Mouse (Mus musculus) midbrain, embryonic 10.5 days (tissue): Measurements from ENCODE around the gene Slc25a12. TPM values are rescaled to one million over a fixed set of nuclear protein-coding genes. Genes with fewer than 3 reads are reported as not detected.
"Not testable (repeated sequence)": the region's sequence is repeated elsewhere in the genome, so short reads cannot be mapped to it uniquely, and the experiment has no call there.

Experiments used
- DNase-seq: peaks from one replicate; pipeline ENCODE4 v3.0.0-alpha.2; 2017; ENCODE audit warnings: low spot score
- H3K27ac ChIP-seq: fragments of 300-500 bp; sonication (generic); replicated peaks from 2 replicates; pipeline ENCODE4 v1.5.1; 2016; ENCODE audit warnings: mild to moderate bottlenecking
- H3K27me3 ChIP-seq: fragments of 300-500 bp; sonication (generic); 2 replicates; pipeline ENCODE4 v1.6.1; 2016; ENCODE audit warnings: low read depth, mild to moderate bottlenecking; ENCODE audit not compliant: poor library complexity, severe bottlenecking
- H3K36me3 ChIP-seq: fragments of 300-500 bp; sonication (generic); 2 replicates; pipeline ENCODE4 v1.6.1; 2016; ENCODE audit warnings: mild to moderate bottlenecking, moderate library complexity
- H3K4me1 ChIP-seq: fragments of 300-500 bp; sonication (generic); 2 replicates; pipeline ENCODE4 v1.6.1; 2016
- H3K4me3 ChIP-seq: fragments of 300-500 bp; sonication (generic); 2 replicates; pipeline ENCODE4 v1.5.1; 2016; ENCODE audit warnings: mild to moderate bottlenecking, moderate library complexity
- H3K9me3 ChIP-seq: fragments of 300-500 bp; sonication (generic); replicated peaks from 2 replicates; pipeline ENCODE4 v1.6.1; 2016; ENCODE audit warnings: mild to moderate bottlenecking
- WGBS: fragments of 180-500 bp; shearing (Covaris S2); methylation state at CpG from one replicate; pipeline ENCODE4 v1.1.7; 2016; 5-methylcytosine and 5-hydroxymethylcytosine counted together
- polyA plus RNA-seq: library from polyadenylated mRNA; unstranded; fragments of >200 nt; fragmentation: Nextera tagmentation; extraction: Ambion mirVana; gene quantifications from 2 replicates; pipeline ENCODE4 v1.2.1, GENCODE M21; 2016

Gene Slc25a12
- 30.0 and 35.2 TPM in 2 replicates for polyA plus RNA-seq

DNA sequence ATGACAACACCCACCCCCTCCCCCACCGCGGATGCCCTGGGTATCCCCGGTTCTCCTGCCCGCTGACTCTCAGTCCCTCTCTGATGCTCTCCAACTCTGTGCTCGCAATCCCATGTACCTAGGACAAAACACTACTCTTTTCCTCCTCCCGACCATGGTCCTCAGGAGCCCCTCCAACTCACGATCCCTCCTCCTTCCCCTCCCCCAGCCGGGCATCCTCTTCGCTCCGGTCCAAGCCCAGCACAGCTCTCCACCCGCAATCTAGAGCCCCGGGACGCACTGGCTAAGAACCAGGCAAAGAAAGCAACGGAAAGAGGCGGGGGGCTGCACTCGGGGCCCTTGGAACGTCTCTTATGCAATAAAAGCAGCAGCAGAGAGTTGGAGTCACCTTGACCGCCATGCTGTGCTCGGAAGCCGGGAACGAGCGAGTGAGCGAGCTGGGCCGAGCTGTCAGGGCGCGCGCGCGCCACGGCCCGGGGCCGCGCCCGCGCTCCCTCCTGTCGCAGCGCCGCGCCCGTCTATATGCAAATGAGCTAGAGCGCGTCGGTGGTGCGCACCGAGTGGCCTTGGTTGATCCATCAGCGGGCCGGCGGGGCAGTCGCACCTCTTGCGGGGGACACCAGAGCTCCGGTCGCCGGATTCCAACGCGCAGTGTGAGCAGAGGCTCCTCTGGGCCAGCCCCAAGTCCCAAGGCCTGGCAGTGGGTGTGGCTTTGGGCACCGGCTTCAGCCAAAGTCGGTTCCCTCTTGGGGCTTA, at the start of gene Slc25a12:
Gene Slc25a12, minus strand, starts transcription at position 625 of the 756 bp plus-strand sequence.
- WGBS = under 1% methylated on average over 57 of the region's 57 CpGs
- Histone ChIP-seq H3K4me3 (peak within 1 kb of the TSS; percentile 73), H3K9me3 (no peaks in the 10 kb centered on the region), H3K4me1 (peaks cover 14% of the 10 kb centered on the region), H3K27ac (peak within 1 kb of the TSS; percentile 84), H3K27me3 (no peaks in the 10 kb centered on the region), H3K36me3 (no peaks in the 10 kb centered on the region)
- DNase-seq = peak; percentile 86

DNA sequence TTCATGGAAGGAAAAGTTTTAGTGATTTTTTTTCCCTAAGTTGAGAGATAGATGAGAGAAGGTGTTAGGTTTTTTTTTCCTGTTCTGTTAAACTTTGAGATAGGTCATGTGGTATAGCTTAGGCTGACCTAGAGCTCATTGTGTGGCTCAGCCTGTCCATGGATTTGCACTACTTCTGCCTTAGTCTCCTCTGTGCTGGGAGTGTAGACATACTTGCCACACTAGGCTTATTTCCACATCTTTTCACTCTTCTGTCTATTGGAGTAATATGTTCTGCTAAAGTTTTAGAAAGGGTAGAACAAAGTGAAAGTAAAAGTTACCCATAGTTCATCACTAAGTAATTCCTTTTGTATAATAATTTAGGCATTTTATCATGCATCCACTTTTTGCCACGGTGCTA, 38.1 kb upstream of the Slc25a12 start:
- Histone ChIP-seq H3K4me1 (no peaks in the 10 kb centered on the region), H3K9me3 (no peaks in the 10 kb centered on the region), H3K36me3 (peaks cover 90% of the 10 kb centered on the region), H3K27ac (no peak overlapping the region), H3K4me3 (no peak overlapping the region), H3K27me3 (no peaks in the 10 kb centered on the region)
- 95% methylated on average over 1 of the region's 1 CpGs for WGBS
- DNase-seq = no peak

DNA sequence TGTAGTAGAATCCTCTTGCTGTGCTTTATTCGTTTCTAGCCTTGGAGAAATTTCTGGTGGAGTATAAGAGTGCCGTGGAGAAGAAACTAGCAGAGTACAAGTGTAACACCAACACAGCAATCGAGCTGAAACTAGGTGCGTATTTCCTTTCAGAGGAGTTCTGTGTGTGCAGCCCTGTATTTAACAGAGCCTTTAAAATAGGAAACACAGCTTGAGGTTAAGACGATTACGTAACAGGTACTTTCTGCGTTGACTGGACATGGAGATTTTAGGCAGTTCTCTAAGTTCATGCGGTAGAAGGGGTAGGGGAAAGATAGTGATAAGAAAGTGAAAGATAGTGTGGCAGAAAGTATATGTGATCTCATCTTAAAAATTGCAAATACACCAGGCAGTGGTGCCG, 22.3 kb upstream of the Slc25a12 start:
- peak overlapping the region; percentile 86 for H3K27ac ChIP-seq
- H3K4me3 ChIP-seq = peak overlapping the region; percentile 76
- no peaks in the 10 kb centered on the region for H3K27me3 ChIP-seq
- H3K9me3 ChIP-seq = no peaks in the 10 kb centered on the region
- peaks cover 44% of the 10 kb centered on the region for H3K36me3 ChIP-seq
- WGBS = 73% methylated on average over 9 of the region's 9 CpGs
- no peak for DNase-seq
- peaks cover 14% of the 10 kb centered on the region for H3K4me1 ChIP-seq

DNA sequence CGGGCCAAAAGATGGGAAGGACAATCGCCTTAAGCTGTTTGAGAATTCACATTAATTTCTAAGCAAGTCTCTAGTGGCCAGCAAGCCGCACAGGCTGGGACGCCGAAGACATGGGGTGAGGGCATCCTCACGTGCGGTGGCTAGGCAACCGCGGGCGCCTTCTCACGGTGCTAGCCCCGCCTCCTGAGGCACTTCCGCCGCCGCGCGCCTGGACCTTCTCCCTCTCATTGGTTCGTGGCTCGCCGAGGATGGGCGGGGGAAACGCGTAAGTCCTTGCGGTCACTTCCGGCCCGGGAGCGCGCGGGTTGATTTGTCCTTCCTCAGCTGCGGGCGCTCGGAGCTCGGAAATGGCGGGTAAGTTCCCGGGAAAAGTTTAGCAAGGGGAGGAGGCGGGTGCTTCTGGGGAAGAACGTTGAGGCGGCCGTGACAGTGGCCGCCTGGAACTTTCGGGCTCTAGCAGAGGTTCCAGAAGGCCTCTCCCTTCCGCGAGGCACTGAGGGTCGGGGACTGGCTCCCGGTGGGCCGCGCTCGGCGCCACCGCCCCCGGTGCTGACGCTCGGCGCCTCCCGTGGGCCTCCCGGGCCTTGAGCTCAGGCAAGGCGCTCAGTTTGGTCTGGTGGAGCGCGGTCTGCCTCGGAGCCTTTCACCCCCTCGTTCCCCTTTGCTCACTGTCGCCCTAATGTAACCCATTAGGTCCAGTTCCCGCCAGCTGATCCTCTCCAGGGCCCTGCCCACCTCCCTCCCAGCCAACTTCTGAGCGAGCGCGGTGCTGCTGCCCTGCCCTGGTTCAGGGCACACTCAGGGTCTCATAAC, 21.6 kb upstream of the Slc25a12 start, which contains the start of gene Hat1:
Gene Hat1, plus strand, starts transcription at position 8 of the 813 bp plus-strand sequence.
- H3K27me3 ChIP-seq = no peaks in the 10 kb centered on the region
- under 1% methylated on average over 66 of the region's 66 CpGs for WGBS
- H3K9me3 ChIP-seq = no peaks in the 10 kb centered on the region
- peak within 1 kb of the TSS; percentile 86 for H3K27ac ChIP-seq
- H3K4me1 ChIP-seq = peaks cover 14% of the 10 kb centered on the region
- DNase-seq = peak; percentile 99
- peaks cover 37% of the 10 kb centered on the region for H3K36me3 ChIP-seq
- H3K4me3 ChIP-seq = peak within 1 kb of the TSS; percentile 76

DNA sequence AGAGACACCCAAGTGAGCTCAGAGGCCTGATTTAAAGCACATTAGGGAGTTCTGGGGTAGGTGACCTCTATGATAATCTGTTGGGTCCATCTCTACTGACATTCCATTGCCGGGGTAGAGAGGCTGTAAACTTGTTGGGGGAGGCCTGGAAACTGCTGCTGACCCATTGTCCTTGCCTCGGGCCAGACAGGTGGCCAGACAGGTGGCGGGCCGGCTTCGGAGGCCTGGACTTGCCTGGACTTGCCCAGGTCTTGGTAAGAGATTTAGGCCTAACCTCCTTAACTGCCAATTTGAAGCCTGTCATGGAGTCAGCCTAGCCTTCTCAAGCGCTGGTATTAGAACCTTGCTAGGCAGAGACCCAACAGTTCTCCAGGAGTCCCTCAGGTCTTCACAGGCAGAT, 20.2 kb upstream of the Slc25a12 start:
- no peaks in the 10 kb centered on the region for H3K27me3 ChIP-seq
- WGBS = 92% methylated on average over 6 of the region's 6 CpGs
- no peak overlapping the region for H3K4me3 ChIP-seq
- H3K9me3 ChIP-seq = no peaks in the 10 kb centered on the region
- no peak for DNase-seq
- peaks cover 14% of the 10 kb centered on the region for H3K4me1 ChIP-seq
- no peak overlapping the region for H3K27ac ChIP-seq
- peaks cover 24% of the 10 kb centered on the region for H3K36me3 ChIP-seq

DNA sequence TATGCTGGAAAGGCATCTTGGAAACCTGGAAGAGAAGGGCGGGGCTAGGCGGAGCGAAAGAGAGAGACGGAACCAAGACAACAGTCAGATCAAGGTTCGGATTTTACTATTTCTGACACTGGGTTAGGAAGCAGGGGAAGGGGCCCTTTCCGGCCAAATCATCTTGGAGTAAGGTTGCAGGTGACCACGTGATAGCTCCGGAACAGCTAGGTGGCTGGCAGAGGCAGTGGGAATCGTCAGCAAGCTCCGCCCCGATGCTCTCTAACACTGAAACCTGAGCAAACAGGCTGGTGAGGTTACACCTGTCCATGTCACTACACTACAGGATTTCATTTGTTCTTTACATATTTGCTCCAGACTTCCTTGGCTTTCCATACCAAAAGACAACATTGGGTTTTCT, 16.3 kb upstream of the Slc25a12 start:
- WGBS = 38% methylated on average over 11 of the region's 11 CpGs
- Histone ChIP-seq H3K27me3 (no peaks in the 10 kb centered on the region), H3K27ac (no peak overlapping the region), H3K4me3 (no peak overlapping the region), H3K4me1 (peaks cover 4% of the 10 kb centered on the region; the same call in 1 of the 2 replicates), H3K9me3 (no peaks in the 10 kb centered on the region), H3K36me3 (no peaks in the 10 kb centered on the region)
- DNase-seq = no peak

DNA sequence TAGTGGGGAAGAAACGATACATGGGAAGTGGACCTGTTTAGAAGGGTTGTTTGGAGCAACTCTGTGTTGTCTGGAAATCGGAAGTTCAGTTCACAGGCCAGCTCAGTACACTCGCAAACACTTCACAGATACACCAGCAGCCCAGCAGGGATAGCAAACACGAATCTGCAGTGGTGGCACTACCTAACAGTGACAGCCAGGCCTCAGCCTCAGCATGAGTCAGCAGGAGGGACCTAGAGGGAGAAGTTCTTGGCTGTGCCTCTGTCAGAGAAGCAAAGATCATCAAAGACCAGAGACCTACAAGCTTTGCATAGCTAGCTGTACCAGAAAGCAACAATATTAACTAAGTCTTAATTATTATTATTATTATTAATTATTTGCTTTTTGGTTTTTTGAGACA, 14.4 kb upstream of the Slc25a12 start:
- Histone ChIP-seq H3K9me3 (no peaks in the 10 kb centered on the region), H3K27ac (no peak overlapping the region), H3K4me1 (no peaks in the 10 kb centered on the region), H3K27me3 (no peaks in the 10 kb centered on the region), H3K4me3 (no peak overlapping the region), H3K36me3 (no peaks in the 10 kb centered on the region)
- 72% methylated on average over 4 of the region's 4 CpGs for WGBS
- no peak for DNase-seq

DNA sequence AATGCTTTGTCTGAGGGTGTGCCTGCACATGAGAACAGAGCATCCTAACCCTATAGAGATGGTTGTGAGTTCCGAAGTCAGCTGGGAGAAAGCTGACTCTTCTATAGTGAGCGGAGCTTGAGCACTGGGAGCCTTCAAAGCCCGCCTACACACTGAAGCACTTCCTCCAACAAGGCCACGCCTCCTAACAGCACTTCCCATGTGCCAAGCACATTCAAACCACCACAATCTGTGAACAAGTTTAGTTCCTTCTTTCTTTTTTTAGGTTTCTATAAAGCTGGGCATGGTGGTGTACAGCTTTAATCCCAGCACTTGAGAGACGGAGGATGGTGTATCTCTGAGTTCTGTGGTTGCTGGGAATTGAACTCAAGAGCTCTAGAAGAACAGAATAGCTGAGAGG, 9.9 kb upstream of the Slc25a12 start:
- H3K27me3 ChIP-seq = no peaks in the 10 kb centered on the region
- DNase-seq = no peak
- no peak overlapping the region for H3K27ac ChIP-seq
- WGBS = 91% methylated on average over 5 of the region's 5 CpGs
- no peaks in the 10 kb centered on the region for H3K4me1 ChIP-seq
- H3K4me3 ChIP-seq = no peak overlapping the region
- no peaks in the 10 kb centered on the region for H3K9me3 ChIP-seq
- H3K36me3 ChIP-seq = no peaks in the 10 kb centered on the region

DNA sequence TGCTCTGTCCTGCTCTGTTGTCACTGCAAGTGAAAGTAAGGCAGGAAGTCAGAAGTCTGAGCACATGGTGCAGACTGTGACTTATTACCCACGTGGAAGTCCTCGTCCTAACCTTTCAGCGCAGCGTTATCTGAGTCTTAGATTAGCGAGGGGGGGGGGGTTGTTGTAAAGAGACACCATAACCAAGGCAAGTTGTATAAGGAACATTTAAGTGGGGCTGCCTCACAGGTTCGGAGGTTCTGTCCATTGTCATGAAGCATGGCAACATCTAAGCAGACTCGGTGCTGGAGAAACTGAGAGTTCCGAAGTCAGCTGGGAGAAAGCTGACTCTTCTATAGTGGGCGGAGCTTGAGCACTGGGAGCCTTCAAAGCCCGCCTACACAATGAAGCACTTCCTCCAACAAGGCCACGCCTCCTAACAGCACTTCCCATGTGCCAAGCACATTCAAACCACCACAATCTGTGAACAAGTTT, 8.9 kb upstream of the Slc25a12 start:
- WGBS = 51% methylated on average over 11 of the region's 11 CpGs
- no peak for DNase-seq
- no peaks in the 10 kb centered on the region for H3K9me3 ChIP-seq
- H3K27me3 ChIP-seq = no peaks in the 10 kb centered on the region
- H3K4me1 ChIP-seq = no peaks in the 10 kb centered on the region
- H3K27ac ChIP-seq = no peak overlapping the region
- H3K36me3 ChIP-seq = no peaks in the 10 kb centered on the region
- no peak overlapping the region for H3K4me3 ChIP-seq

DNA sequence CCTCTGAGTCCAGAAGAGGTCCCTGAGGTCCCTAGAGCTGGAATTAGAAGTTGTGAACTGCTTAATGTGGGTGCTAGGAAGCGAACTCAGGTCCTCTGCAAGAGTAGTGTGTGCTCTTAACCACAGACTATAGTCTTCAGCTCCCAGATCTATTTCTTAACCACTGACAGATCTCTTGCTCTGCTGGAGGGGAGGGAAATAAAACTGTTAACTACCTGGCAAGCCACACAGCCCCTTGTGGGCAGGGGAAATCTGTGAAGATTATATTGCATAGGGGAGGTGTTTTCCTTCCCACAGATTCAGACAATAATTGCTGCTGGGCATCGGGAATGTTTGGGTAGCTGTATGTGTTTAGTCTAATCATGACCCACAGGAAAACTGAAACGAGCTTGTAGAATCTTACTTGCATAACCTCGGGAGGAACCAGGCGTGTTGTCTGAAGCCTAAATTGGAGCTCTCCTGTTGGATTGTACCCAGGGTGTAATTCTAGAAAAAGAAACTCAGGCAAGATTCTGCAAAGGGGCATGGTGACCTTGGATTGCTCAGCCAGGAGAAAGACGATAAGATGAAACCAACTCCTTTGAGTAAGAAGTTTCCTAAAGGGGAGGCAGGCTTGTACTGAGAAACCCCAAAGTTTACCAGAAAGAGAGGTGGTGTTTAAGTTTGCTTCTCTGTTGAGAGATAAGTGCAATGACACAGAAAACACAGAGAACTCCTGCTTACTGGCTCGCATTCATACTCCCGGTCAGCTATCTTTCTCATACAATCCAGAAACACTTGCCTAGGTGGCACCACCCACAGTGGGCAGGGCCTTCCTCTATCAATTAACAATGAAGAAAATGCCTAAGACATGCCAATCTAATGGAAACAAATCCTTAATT, 7.0 kb upstream of the Slc25a12 start:
- no peaks in the 10 kb centered on the region for H3K9me3 ChIP-seq
- no peaks in the 10 kb centered on the region for H3K4me1 ChIP-seq
- no peaks in the 10 kb centered on the region for H3K36me3 ChIP-seq
- no peak overlapping the region for H3K4me3 ChIP-seq
- no peaks in the 10 kb centered on the region for H3K27me3 ChIP-seq
- H3K27ac ChIP-seq = no peak overlapping the region
- 86% methylated on average over 8 of the region's 8 CpGs for WGBS
- no peak for DNase-seq

DNA sequence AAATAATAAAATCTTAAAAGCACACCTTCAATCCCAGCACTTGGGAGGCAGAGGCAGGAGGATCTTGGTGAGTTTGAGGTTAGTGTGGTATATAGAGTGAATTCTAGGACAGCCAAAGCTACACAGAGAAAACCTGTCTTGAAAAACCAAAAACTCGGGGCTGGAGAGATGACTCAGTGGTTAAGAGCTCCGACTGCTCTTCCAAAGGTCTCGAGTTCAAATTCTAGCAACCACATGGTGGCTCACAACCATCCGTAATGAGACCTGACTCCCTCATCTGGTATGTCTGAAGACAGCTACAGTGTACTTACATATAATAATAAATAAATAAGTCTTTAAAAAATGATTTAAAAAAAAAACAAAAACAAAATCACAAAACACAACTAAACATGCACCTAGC, 4.7 kb upstream of the Slc25a12 start:
- 91% methylated on average over 4 of the region's 4 CpGs for WGBS
- not testable (repeated sequence) for H3K27me3 ChIP-seq, H3K27ac ChIP-seq, H3K9me3 ChIP-seq, H3K4me3 ChIP-seq, H3K36me3 ChIP-seq, DNase-seq, H3K4me1 ChIP-seq

DNA sequence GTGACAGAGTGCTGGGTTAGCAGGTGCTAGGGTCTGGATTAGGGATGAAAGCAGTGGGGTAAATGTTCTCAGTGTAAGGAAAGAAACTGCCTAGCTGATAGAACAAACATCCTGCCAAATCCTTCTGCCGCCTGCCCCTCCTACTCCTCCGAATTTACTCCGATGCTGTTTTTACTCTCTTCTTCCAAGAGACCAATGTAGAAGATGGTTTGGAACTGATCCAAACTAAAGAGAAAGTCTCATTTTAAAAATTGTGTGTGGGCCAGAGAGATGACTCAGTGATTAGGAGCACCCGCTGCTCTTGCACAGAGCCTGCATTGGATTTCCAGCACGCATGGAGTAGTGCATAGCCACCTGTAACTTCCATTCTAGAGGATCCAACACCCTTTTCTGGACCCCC, 4.2 kb upstream of the Slc25a12 start:
- H3K9me3 ChIP-seq = no peaks in the 10 kb centered on the region
- no peak overlapping the region for H3K4me3 ChIP-seq
- no peaks in the 10 kb centered on the region for H3K36me3 ChIP-seq
- DNase-seq = no peak
- WGBS = 93% methylated on average over 5 of the region's 5 CpGs
- H3K4me1 ChIP-seq = peaks cover 10% of the 10 kb centered on the region
- no peaks in the 10 kb centered on the region for H3K27me3 ChIP-seq
- no peak overlapping the region for H3K27ac ChIP-seq
